Comparison of ENCODE assay signal across 8 mouse cellular contexts in genomic region chr8:126473802-126474298, GRCm38 (mm10). TPM values are rescaled to one million over a fixed set of nuclear protein-coding genes. Genes with fewer than 3 reads are reported as not detected.
DNase-seq lines count a peak whose midpoint lies in the region; ATAC-seq and TF ChIP-seq lines count a peak whose summit lies in the region.

No protein-coding gene starts in this region.

- peak overlapping the region; percentile 88 for H3K27ac ChIP-seq in cerebellum, adult 2 months (ENCODE audit: insufficient read depth, low read length)
- H3K27ac ChIP-seq in spleen, adult 2 months (ENCODE audit: insufficient read depth, low read length): peak overlapping the region; percentile 80; the same call in 1 of the 2 replicates
- H3K27ac ChIP-seq in intestine, embryonic 16.5 days (ENCODE audit: low read length): no peak overlapping the region; the same call in 1 of the 2 replicates
- peak overlapping the region; percentile 91 for H3K27ac ChIP-seq in neural tube, embryonic 13.5 days (replicated peaks)

- no peak for TF ChIP-seq CTCF in cerebellum, adult 2 months (IDR thresholded peaks at IDR 0.05; ENCODE audit: borderline replicate concordance, insufficient read depth, low read depth, low read length)
- no peak for TF ChIP-seq CTCF in spleen, adult 2 months (IDR thresholded peaks at IDR 0.05; ENCODE audit: extremely low read depth, insufficient read depth, insufficient read length, insufficient replicate concordance)

- no peaks in the 10 kb centered on the region for H3K4me1 ChIP-seq in cerebellum, adult 2 months (ENCODE audit: control insufficient read depth, insufficient read depth, low read length)
- peaks cover 10% of the 10 kb centered on the region for H3K4me1 ChIP-seq in spleen, adult 2 months (ENCODE audit: control insufficient read depth, insufficient read depth, insufficient read length)
- H3K4me1 ChIP-seq in intestine, embryonic 16.5 days (ENCODE audit: control insufficient read depth, insufficient read depth, low read length): peaks cover 5% of the 10 kb centered on the region
- H3K4me1 ChIP-seq in neural tube, embryonic 13.5 days (replicated peaks): peaks cover 21% of the 10 kb centered on the region

- peak overlapping the region; percentile 91 for H3K9ac ChIP-seq in intestine, embryonic 16.5 days (ENCODE audit: low read depth, low read length)
- H3K9ac ChIP-seq in neural tube, embryonic 13.5 days: peak overlapping the region; percentile 80

- no peak for DNase-seq in cerebellum, adult 2 months
- no peak for DNase-seq in spleen, adult 2 months (ENCODE audit: low read depth in 1 of 2, low spot score in 2 of 2)
- DNase-seq in spleen, adult 18-20 months: no peak
- no peak for DNase-seq in thymus, postnatal 4 days
- DNase-seq in gastrocnemius, postnatal 10 days: no peak

- H3K4me3 ChIP-seq in cerebellum, adult 2 months (replicated peaks; ENCODE audit: insufficient read depth, low read depth, low read length): peak overlapping the region; percentile 76
- H3K4me3 ChIP-seq in spleen, adult 2 months (ENCODE audit: extremely low read depth, insufficient read depth, insufficient read length): peak overlapping the region; percentile 84
- H3K4me3 ChIP-seq in intestine, embryonic 16.5 days (ENCODE audit: low read length): peak overlapping the region; percentile 94
- H3K4me3 ChIP-seq in neural tube, embryonic 13.5 days: peak overlapping the region; percentile 81

- H3K36me3 ChIP-seq in spleen, adult 2 months (ENCODE audit: control insufficient read depth, insufficient read depth, low read length): peaks cover 3% of the 10 kb centered on the region; the same call in 1 of the 2 replicates
- peaks cover 8% of the 10 kb centered on the region for H3K36me3 ChIP-seq in intestine, embryonic 16.5 days (ENCODE audit: control insufficient read depth, insufficient read depth, low read length)
- H3K36me3 ChIP-seq in neural tube, embryonic 13.5 days: peaks cover 19% of the 10 kb centered on the region

- no peak for TF ChIP-seq POLR2A in cerebellum, adult 2 months (IDR thresholded peaks at IDR 0.05; ENCODE audit: borderline replicate concordance, insufficient read depth, low read length)
- no peak for TF ChIP-seq POLR2A in spleen, adult 2 months (IDR thresholded peaks at IDR 0.05; ENCODE audit: low read depth, low read length)

- peak overlapping the region; percentile 75 for H3K4me2 ChIP-seq in intestine, embryonic 16.5 days (ENCODE audit: low read depth, low read length)
- H3K4me2 ChIP-seq in neural tube, embryonic 13.5 days: peak overlapping the region; percentile 82

- H3K27me3 ChIP-seq in cerebellum, adult 2 months (ENCODE audit: control insufficient read depth, insufficient read depth, low read length): no peaks in the 10 kb centered on the region
- H3K27me3 ChIP-seq in spleen, adult 2 months (ENCODE audit: control insufficient read depth, insufficient read depth, low read length): no peaks in the 10 kb centered on the region
- H3K27me3 ChIP-seq in intestine, embryonic 16.5 days (replicated peaks; ENCODE audit: control insufficient read depth, insufficient read depth, low read length): no peaks in the 10 kb centered on the region
- H3K27me3 ChIP-seq in neural tube, embryonic 13.5 days: peaks cover 12% of the 10 kb centered on the region

- no peak for ATAC-seq in cerebellum, adult (ENCODE audit: insufficient number of reproducible peaks, low FRiP score, low TSS enrichment)
- no peak; the same call in 1 of the 2 replicates for ATAC-seq in intestine, embryonic 16.5 days
- ATAC-seq in neural tube, embryonic 13.5 days (ENCODE audit: low read depth): no peak

- no peaks in the 10 kb centered on the region for H3K9me3 ChIP-seq in intestine, embryonic 16.5 days (ENCODE audit: control insufficient read depth, low read length)
- H3K9me3 ChIP-seq in neural tube, embryonic 13.5 days: no peaks in the 10 kb centered on the region

- 8% methylated on average over 16 of the region's 16 CpGs for WGBS in cerebellum, adult 2 months
- WGBS in spleen, adult 2 months: 9% methylated on average over 16 of the region's 16 CpGs
- WGBS in intestine, embryonic 16.5 days: 11% methylated on average over 16 of the region's 16 CpGs
- WGBS in neural tube, embryonic 13.5 days: 14% methylated on average over 16 of the region's 16 CpGs

RNA-seq across cellular contexts. Expression of gene Tarbp1, which starts 1.0 kb away (rescaled TPM):
- polyA plus RNA-seq in cerebellum, adult 2 months (2012; rRNA removed): 7.1 and 8.2 TPM in 2 replicates
- polyA plus RNA-seq in spleen, adult 2 months (2012; rRNA removed): 3.9 and 5.0 TPM in 2 replicates
- 1.6 and 1.9 TPM in 2 replicates for polyA plus RNA-seq in intestine, embryonic 16.5 days (2015; fragmentation: Nextera tagmentation; extraction: Ambion mirVana)
- 1.5 and 1.6 TPM in 2 replicates for polyA plus RNA-seq in neural tube, embryonic 13.5 days (2015; fragmentation: Nextera tagmentation; extraction: Ambion mirVana)
- 1 to 10 TPM; 5.4 to 6.0 TPM for total RNA-seq in gastrocnemius, postnatal 10 days (2021)

RNA-seq across cellular contexts. Expression of gene Coa6, which starts 51.5 kb away (rescaled TPM):
- 45.2 and 51.1 TPM in 2 replicates for polyA plus RNA-seq in cerebellum, adult 2 months (2012; rRNA removed)
- 25.6 and 43.0 TPM in 2 replicates for polyA plus RNA-seq in spleen, adult 2 months (2012; rRNA removed)
- polyA plus RNA-seq in intestine, embryonic 16.5 days (2015; fragmentation: Nextera tagmentation; extraction: Ambion mirVana): 65.7 and 66.6 TPM in 2 replicates
- polyA plus RNA-seq in neural tube, embryonic 13.5 days (2015; fragmentation: Nextera tagmentation; extraction: Ambion mirVana): 46.7 and 48.1 TPM in 2 replicates
- 10 to 100 TPM; 15.4 to 17.5 TPM for total RNA-seq in gastrocnemius, postnatal 10 days (2021)
